Mouse (Mus musculus): Measurements from ENCODE around the gene Emsy.

GRCm38 (mm10) chr7:98542731-98543142, 113.8 kb downstream of the Emsy start:
- TF ChIP-seq POLR2A (IDR thresholded peaks at IDR 0.05; ENCODE audit: low read depth, low read length) (no peak), CTCF (conservative IDR thresholded peaks at IDR 0.05; ENCODE audit: insufficient read depth, insufficient read length, low read depth, low read length) (no peak)

Data from kidney, adult 2 months (tissue).